Mouse (Mus musculus) G1E (cell line): ENCODE results near the gene Gpr83. TPM values are rescaled to one million over a fixed set of nuclear protein-coding genes. Genes with fewer than 3 reads are reported as not detected.
A peak's percentile ranks its signal among the peaks of the same experiment; 100 is the strongest.

Experiments
- ATAC-seq: 2 replicates; pipeline ENCODE4 v1.8.0; 2016; ENCODE audit warnings: mild to moderate bottlenecking; ENCODE audit not compliant: insufficient number of reproducible peaks, poor library complexity, low FRiP score, severe bottlenecking; ENCODE audit errors: extremely low read depth
- DNase-seq: peaks from one replicate; pipeline ENCODE4 v3.0.0; 2012; ENCODE audit warnings: low spot score
- H3K27me3 ChIP-seq: 2 replicates; pipeline ENCODE4 v1.6.1; 2012; ENCODE audit warnings: mild to moderate bottlenecking, low read length, inconsistent platforms; ENCODE audit not compliant: insufficient read depth
- H3K36me3 ChIP-seq: replicated peaks from 2 replicates; pipeline ENCODE3; 2012; ENCODE audit warnings: mild to moderate bottlenecking, inconsistent platforms
- H3K4me1 ChIP-seq: 2 replicates; pipeline ENCODE4 v1.6.1; 2012; ENCODE audit warnings: low read depth, low read length, inconsistent platforms, mixed read lengths; ENCODE audit not compliant: insufficient read depth
- H3K4me3 ChIP-seq: 2 replicates; pipeline ENCODE4 v1.5.1; 2012; ENCODE audit warnings: low read depth, mild to moderate bottlenecking, inconsistent platforms, low read length, moderate library complexity, mixed read lengths
- H3K9me3 ChIP-seq: replicated peaks from 2 replicates; pipeline ENCODE4 v1.6.1; 2012; ENCODE audit warnings: inconsistent platforms
- CTCF ChIP-seq: IDR thresholded peaks from 2 replicates; pipeline ENCODE4 v1.5.1; 2012; ENCODE audit warnings: low read depth, low read length, inconsistent platforms, mixed read lengths
- GATA1 ChIP-seq: IDR thresholded peaks from 2 replicates; pipeline ENCODE4 v1.6.1; 2012; ENCODE audit warnings: borderline replicate concordance, low read length, inconsistent platforms, mixed read lengths
- GATA2 ChIP-seq: IDR thresholded peaks from 2 replicates; pipeline ENCODE4 v1.6.1; 2012; ENCODE audit warnings: low read depth, low read length, inconsistent platforms, borderline replicate concordance
- POLR2AphosphoS5 ChIP-seq: IDR thresholded peaks from 2 replicates; pipeline ENCODE4 v1.6.1; 2012; ENCODE audit warnings: low read depth, low read length, inconsistent platforms; ENCODE audit not compliant: insufficient replicate concordance
- TAL1 ChIP-seq: conservative IDR thresholded peaks from 2 replicates; pipeline ENCODE4 v1.6.1; 2012; ENCODE audit warnings: low read depth, low read length, inconsistent platforms, mixed read lengths
- polyA plus RNA-seq: library from polyadenylated mRNA; stranded (reverse); fragments of >175 nt; gene quantifications from 2 replicates; pipeline ENCODE4 v1.2.3, GENCODE M21; 2012
- total RNA-seq, 2 experiments: library from RNA; stranded (forward) in 1 of 2; stranded (reverse) in 1 of 2; fragments of 200-1000 nt in 1 of 2; fragments of >200 nt in 1 of 2; fragmentation: Nextera tagmentation in 1 of 2; gene quantifications; 2 replicates each; pipeline ENCODE4 v1.2.3; 2014 to 2017

Gene Gpr83
- total and polyA plus RNA-seq, 3 experiments = 0.11 TPM; not detected in 2

DNA sequence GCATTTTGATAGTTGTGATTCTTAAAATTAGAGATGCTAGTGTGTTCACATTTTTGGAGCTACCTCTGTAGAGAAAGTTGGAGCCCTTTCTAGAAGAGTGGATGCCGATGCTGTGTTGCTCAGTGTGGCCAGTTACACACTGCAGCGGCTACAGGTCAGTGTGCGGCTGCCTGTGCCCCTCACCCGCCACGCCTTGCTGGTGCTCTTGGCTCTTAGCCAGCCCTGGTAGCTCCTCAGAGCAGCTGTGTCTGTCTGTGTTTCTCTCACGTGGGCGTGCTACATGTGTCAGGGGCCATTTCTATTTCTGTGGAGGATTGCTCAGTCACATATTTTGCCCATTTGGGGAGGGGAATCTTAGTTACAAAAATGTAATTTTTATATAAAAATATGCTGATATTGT, 20.5 kb upstream of the Gpr83 start:
- no peak for ATAC-seq
- Histone ChIP-seq H3K36me3 (peaks cover 54% of the 10 kb centered on the region), H3K4me3 (no peak overlapping the region), H3K27me3 (no peaks in the 10 kb centered on the region), H3K9me3 (no peaks in the 10 kb centered on the region), H3K4me1 (no peaks in the 10 kb centered on the region)
- no peak for TF ChIP-seq CTCF
- no peak for TF ChIP-seq GATA1
- TF ChIP-seq TAL1 = no peak
- TF ChIP-seq GATA2 = no peak
- TF ChIP-seq POLR2AphosphoS5 = no peak
- no peak for DNase-seq

- H3K27me3 ChIP-seq = no peaks in the 10 kb centered on the region
- H3K4me3 ChIP-seq = no peak overlapping the region
- H3K4me1 ChIP-seq = no peaks in the 10 kb centered on the region
- DNase-seq (no peak), ATAC-seq (no peak)
- H3K36me3 ChIP-seq = peaks cover 50% of the 10 kb centered on the region
- no peaks in the 10 kb centered on the region for H3K9me3 ChIP-seq
- TF ChIP-seq TAL1 = no peak
- TF ChIP-seq GATA1 = no peak
Observed at GRCm38 (mm10) chr9:14839970-14840369, 20.0 kb upstream of the Gpr83 start.

DNA sequence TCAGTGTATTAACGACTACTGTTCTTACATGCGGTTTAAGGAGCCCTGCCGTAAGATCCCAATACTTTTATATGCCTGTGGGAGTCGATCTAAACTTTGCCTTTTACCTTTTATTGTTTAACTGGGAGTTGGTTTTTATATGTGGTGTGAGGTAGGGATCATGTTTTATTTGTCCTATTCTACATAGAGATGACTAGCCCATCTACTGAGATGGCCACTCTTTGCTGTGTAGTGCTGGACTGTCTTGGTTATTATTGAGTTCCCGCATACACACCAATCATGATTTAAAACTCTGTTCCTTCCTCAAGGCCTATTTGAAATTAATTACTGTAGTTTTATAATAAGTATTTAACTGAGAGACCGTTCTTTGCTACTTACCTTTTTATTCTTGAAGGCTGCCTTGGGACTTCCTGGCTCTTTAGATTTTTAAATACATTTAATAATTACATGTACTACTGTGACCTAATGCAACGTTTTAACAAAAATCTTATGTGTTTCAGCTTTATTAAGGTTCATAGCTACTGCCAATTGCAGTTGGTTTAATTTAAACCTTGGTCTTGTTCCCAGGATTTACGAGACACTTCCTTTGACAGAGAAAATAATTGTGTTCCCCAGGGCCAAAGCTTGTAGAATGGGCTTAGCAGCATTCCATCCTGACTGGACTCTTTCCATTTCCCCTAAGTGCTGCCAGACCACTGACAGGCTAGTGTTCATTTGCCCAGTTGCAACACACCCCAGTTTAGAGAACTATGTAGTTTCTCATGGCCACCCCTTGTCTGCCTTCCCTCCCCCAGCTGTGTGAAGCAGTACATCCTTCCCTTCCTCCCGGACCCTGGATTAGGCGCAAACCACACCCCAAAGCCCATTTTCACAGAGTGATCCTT, 17.9 kb upstream of the Gpr83 start:
- Histone ChIP-seq H3K27me3 (no peaks in the 10 kb centered on the region), H3K4me3 (no peak overlapping the region), H3K4me1 (no peaks in the 10 kb centered on the region), H3K36me3 (peaks cover 33% of the 10 kb centered on the region), H3K9me3 (no peaks in the 10 kb centered on the region)
- TF ChIP-seq TAL1 (no peak), POLR2AphosphoS5 (no peak), CTCF (no peak), GATA2 (no peak), GATA1 (no peak)
- no peak for DNase-seq
- no peak for ATAC-seq

DNA sequence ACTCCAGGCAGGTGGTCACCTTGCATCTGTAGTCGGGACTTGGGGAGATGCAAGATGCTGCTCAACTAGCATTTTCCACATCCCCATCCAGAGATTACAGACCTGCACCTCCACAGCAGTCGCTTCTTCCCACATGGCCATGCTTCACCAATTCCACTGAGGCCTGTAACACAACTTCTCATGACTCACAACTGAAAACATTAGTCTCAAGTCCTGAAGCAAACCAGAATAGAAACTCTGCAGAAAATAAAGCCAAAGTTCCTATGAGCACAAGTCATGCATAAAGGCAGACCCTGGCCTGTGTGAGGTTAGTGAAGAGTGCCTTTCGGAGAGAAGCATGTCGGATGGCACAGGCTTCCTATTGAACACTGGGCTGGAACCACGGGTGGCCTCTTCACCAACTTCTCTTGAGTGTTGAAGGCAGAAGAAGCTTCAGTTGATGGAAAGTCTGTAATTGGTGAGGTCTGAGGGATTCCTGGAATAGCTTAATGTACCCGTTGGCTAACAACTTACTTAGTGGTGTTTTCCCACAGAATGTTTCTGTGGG, 16.6 kb upstream of the Gpr83 start:
- no peaks in the 10 kb centered on the region for H3K27me3 ChIP-seq
- no peaks in the 10 kb centered on the region for H3K4me1 ChIP-seq
- DNase-seq (no peak), ATAC-seq (no peak)
- H3K36me3 ChIP-seq = peaks cover 25% of the 10 kb centered on the region
- no peaks in the 10 kb centered on the region for H3K9me3 ChIP-seq
- H3K4me3 ChIP-seq = no peak overlapping the region
- TF ChIP-seq POLR2AphosphoS5 = no peak
- TF ChIP-seq TAL1 = no peak
- no peak for TF ChIP-seq CTCF

DNA sequence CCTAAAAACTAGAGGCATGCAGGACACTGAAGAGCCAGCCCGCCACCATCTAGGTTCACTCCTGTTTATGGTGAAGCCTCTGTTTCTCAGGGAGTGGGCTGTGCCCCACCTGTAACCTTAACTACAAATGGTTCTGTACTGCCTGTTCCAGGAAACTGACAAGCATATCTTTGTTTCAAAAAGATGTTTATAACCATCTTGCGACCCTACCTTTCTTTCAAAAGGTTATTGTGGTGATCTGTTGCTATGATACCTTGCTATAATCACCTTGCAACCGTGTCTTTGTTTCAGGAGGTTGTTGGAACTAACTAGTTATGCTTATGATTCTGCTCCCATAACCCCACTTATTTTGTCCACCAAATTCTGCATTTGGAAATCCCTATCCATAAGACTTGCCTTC, 16.1 kb upstream of the Gpr83 start:
- H3K4me1 ChIP-seq = no peaks in the 10 kb centered on the region
- DNase-seq (no peak), ATAC-seq (no peak)
- H3K4me3 ChIP-seq = no peak overlapping the region
- no peaks in the 10 kb centered on the region for H3K9me3 ChIP-seq
- no peak for TF ChIP-seq TAL1
- TF ChIP-seq POLR2AphosphoS5 = no peak
- no peak for TF ChIP-seq CTCF
- no peak for TF ChIP-seq GATA1
- TF ChIP-seq GATA2 = no peak
- H3K36me3 ChIP-seq = peaks cover 25% of the 10 kb centered on the region
- H3K27me3 ChIP-seq = no peaks in the 10 kb centered on the region

GRCm38 (mm10) chr9:14846428-14846827, 13.6 kb upstream of the Gpr83 start:
- Histone ChIP-seq H3K36me3 (peaks cover 11% of the 10 kb centered on the region), H3K4me1 (no peaks in the 10 kb centered on the region), H3K9me3 (no peaks in the 10 kb centered on the region), H3K27me3 (no peaks in the 10 kb centered on the region), H3K4me3 (no peak overlapping the region)
- ATAC-seq (no peak), DNase-seq (no peak)
- peak; percentile 32; the same call in 1 of the 2 replicates for TF ChIP-seq CTCF
- TF ChIP-seq GATA1 = no peak
